Mouse (Mus musculus): ENCODE data around the gene Ppp1r10.

Ppp1r10 gene

GRCm38 (mm10) chr17:35916297-35917142, at the start of gene Ppp1r10, which contains the start of gene Mrps18b:
TSS of gene Ppp1r10 (plus strand) at chr17:35916434.
TSS of gene Mrps18b (minus strand) at chr17:35916389.
- peak; percentile 99 for DNase-seq (ENCODE audit: low spot score in 2 of 2)

DNA sequence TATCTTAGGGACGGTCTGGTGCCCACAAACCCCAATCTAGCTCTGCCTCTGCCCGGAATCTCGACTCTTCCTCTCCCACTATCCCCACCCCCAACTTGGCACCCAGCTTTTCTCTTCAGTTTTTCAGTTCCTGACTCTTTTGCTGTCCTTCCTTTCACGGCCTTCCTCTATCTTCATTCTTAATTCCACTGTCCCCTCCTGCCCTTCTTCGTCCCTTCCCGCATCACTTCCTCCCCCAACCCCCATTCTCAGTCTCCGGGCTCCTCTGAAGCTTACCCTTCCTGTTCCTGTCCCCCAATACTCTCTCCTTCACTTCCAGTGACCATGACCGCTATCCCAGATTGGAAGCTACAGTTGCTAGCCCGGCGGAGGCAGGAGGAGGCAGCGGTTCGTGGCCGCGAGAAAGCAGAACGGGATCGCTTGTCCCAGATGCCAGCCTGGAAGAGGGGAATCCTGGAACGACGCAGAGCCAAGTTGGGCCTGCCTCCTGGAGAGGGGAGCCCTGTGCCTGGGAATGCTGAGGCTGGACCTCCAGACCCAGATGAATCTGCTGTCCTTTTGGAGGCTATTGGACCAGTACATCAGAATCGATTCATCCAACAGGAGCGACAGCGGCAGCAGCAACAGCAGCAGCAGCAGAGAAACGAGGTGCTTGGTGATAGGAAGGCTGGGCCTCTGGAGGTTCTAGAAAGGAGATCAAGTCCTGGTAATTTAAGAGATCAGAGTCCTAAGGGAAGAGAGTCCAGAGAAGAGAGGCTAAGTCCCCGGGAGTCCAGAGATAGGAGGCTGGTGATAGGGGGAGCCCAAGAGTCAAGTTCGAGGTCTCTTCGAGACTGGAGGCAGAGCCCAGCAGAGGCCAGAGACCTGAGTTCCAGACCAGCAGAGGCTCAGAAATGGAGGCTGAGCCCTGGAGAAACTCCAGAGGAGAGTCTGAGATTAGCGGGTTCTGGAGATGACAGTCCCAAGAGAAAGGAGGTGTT, 49.0 kb upstream of the Ppp1r10 start:
- DNase-seq (ENCODE audit: low spot score in 2 of 2), result no peak

GRCm38 (mm10) chr17:35868165-35868820, 47.9 kb upstream of the Ppp1r10 start:
- no peak for DNase-seq (ENCODE audit: low spot score in 2 of 2)

DNA sequence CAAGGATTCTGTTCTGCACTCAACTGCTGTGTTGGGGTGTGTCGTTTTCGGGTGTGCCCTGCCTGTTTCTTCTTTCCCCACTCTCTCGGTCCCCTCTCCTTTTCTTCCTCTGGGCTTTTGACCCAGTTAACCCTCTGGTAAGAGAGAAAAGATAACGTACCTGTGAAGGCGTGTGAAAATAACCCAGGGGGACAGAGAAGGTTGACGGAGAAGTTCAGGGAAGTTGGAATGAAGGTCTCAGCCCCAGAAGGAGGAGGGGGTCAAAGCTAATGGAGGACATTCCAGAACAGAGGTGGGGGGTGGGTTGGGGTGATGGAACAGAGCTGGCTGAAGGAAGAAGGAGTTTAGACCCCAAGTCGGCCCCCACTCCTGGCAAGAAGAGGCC, 47.3 kb upstream of the Ppp1r10 start:
- DNase-seq (ENCODE audit: low spot score in 2 of 2), result no peak

DNA sequence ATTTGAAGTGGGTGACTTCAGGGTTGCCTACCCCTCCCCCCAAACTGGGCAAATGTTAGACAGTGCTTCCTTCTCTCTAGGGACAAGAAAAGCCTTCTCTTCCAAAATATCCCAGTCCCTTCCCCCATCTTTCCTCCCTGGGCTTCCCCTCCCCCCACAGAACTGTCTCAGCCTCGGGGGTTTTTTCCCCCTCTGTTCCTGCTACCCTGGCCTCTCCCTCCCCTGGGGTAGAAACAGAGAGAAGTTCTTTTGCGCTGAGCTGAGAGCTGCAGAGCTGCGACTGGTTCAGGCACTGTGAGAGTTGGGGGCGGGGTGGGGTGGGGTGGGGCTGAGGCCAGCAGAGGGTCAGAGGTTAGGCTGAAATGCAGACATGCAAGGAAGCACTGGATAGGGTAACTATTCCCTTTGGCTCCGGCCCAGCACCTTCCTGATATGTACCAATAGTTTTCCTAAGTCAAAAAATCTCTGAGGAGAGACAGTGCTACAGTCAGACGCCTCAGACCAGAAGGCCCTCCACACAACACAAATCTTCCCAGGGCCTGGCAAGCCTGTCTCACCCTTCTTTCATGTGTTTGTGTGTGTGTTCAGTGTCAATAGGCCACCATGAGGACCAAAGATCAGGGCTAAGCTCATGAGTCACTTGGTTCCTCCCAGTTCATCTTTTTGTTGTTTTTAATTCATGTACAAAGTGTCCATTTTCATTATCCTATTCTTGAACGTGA, 46.7 kb upstream of the Ppp1r10 start:
- DNase-seq (ENCODE audit: low spot score in 2 of 2), result peak in 1 of 2 experiments; percentile 59

DNA sequence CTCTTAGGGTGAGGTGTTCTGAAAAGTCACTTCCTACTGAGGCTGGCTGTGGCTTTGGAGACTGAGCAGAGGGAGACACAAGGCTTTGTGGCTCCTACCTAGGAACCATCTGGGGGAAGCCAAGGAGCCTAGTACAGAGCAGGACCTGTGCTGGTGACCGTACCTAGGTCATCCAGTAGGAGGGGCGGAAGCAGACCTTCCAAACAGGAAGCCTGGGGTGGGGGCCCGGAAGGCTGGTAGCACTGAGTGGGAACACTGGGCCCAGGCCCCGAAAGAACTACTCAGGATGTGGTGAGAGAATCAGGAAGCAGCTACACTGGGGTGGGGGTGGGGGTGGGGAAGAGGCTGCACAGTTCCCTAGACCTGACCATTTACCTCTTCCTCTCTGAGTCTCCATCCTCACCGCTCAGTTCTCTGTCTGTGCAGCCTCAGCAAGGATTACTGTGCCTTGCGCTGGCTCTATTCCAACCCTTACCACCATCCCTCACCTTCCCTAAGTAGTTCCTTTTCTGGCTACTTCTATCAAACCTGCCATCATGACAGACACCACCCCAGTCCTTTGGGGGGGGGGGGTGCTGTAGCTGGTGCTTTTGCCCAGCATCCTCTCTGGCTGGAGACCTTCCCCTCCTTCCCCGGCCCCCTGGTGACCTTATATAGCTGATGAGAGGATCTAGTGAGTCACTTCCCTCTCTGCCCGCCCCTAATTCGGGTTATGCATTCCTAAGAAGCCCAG, 45.9 kb upstream of the Ppp1r10 start:
- peak; percentile 52 to 67 for DNase-seq (ENCODE audit: low spot score in 2 of 2)

DNA sequence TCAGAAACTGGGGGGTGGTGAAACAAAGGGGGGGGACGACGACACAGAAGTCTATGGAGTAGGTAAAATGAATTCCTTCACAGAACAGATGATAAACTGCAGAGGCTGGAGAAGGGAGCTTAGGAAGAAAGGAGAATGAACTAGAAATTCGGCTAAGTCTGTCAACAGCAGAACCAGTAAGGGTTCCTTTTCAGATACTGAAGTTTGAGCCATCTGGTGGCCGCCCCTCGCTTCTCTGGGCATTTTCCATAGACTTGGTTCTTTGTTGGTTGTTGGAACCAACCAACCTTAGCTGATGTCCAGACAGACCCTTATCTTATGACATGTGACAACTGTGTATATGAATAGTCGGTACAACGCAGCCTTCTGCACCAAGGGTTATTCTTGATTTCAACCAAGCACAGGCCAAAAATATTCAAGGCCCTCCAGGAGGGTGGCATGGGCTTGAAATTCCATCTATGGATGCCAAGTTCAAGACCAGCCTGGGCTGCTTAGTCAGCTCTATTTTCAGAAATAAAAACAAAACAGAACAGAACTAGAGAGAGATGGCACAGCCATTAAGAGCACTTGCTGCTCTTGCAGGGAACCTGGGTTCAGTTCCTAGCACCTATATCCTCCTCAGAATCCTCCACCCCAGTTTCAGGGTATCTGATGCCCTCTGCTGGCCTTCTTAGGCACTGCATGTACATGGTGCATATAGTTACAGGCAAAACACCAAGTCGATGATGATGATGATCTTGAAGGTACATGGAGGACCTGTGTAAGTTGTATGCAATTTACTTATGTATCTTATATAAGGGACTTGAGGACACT, 45.1 kb upstream of the Ppp1r10 start:
- DNase-seq (ENCODE audit: low spot score in 2 of 2), result no peak

DNA sequence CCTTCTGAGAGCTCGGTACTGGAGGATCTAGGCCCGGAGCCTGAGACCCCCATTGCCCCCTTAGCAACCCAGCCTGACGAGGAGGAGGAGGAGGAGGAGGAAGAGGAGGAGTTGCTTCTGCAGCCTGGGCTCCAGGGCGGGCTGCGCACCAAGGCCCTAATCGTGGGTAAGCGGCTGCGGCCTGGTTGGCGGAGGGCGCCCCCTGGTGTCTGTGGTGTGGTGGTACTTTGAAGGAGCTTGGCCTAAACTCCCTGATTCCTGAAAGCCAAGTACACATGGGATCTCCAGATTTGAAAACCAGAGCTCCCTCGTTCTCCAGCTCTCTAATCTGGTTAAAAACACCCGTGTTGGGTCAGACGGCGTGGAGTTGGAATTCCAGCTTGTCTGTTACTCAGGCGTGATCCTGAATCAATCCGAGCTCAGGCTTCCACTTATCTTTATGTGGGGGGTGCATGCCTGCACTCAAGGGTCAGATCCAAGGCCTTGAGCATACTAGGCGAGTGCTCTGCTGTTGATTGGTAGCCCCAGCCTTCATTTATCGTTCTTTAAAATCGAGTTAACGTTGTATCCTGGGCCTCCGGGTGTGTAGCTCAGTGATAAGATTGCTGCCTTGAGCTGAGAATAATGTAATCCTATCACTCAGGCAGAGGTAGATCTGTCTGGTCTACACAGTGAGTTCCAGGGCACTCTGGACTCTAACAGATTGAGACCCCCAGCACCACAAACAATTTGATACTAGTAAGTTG, 42.3 kb upstream of the Ppp1r10 start:
- peak; percentile 69 to 81 for DNase-seq (ENCODE audit: low spot score in 2 of 2)

GRCm38 (mm10) chr17:35874721-35875120, 41.5 kb upstream of the Ppp1r10 start:
- DNase-seq (ENCODE audit: low spot score in 2 of 2), result no peak

DNA sequence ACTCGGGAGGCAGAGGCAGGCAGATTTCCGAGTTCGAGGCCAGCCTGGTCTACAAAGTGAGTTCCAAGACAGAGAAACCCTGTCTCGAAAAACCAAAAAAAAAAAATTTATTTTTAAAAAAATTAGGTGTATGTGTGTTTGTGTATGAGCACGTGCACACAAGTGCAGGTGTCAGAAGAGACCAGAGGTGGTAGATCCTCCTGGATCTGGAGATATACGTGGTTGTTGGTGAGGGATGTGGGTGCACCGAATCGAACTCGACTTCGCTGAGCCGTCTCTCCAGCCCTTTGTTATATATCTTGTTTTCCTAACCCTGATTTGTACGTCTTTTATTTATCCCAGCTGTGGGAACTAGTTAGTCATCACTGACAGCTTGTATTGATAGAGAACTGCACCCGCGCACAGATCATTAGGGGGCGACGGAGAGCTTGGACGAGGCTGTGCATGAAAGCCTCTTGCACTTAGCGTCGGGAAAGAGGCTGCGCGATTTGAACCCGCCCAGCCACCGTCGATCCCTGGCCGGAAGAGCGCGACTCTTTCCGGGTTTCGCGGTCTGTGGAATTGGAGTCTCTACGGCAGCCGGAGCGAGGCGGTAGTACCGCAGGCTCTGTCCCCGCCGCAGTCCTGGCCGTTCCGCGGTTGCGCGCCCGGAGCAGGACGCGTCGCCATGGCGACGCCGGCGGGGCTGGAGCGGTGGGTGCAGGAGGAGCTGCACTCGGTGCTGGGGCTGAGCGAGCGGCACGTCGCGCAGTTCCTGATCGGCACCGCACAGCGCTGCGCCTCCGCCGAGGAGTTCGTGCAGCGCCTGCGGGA, 36.8 kb upstream of the Ppp1r10 start, which contains the start of gene Dhx16:
TSS of gene Dhx16 (plus strand) at position 575 of the 813 bp plus-strand sequence.
- DNase-seq (ENCODE audit: low spot score in 2 of 2), result peak; percentile 92 to 95

- no peak for DNase-seq (ENCODE audit: low spot score in 2 of 2)
Measured at GRCm38 (mm10) chr17:35882924-35883323, 33.3 kb upstream of the Ppp1r10 start.

- DNase-seq (ENCODE audit: low spot score in 2 of 2), result no peak
Measured at GRCm38 (mm10) chr17:35883777-35884176, 32.5 kb upstream of the Ppp1r10 start.

GRCm38 (mm10) chr17:35887725-35888124, 28.5 kb upstream of the Ppp1r10 start:
- no peak for DNase-seq (ENCODE audit: low spot score in 2 of 2)

GRCm38 (mm10) chr17:35896781-35897643, 19.2 kb upstream of the Ppp1r10 start, which contains the start of gene 2310061I04Rik:
TSS of gene 2310061I04Rik (minus strand) at chr17:35897431.
- peak; percentile 85 to 89 for DNase-seq (ENCODE audit: low spot score in 2 of 2)

DNA sequence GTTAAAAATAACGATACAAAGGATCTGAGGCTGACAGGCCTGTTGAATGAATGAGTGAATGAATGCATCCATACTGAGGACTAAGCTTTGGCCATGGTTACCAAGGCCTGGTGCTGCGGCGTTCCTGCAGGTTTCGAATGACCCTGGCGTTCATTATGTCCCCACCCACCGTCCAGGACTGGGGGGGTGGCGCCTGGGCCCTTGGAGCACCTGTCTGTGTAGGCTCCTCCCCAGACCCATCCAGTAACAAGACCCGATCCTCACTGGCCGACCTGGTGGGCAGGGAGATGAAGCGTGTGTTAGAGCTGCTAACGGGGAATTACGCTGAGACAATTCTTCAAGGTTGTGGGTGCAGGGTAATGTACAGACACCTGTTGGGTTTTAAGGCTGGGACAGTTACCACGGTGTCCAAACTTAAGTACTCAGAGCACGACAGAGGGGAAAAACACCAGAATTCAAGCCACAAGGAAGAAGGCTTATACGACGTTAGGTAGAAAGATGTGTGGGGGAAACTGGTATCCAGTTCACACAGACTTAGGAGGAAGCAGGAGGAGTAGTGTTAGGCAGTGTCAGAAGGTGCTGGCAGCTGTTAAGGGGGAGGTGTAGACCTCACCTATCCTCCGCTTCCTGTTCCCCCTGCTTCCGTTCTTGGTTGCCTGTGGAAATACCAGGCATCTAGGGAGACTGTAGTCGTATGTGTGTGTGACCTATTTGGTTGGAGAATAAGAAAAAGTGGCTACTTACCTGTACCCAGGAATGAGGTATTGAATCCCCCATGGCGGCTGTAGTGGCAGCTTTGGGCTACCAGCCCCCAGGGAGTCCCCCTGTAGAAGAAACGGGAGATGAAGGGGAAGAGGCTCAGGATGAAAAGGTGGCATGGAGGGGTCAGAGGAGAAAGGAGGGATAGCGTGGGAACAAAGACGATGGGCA, 18.3 kb upstream of the Ppp1r10 start:
- DNase-seq (ENCODE audit: low spot score in 2 of 2), result no peak

DNA sequence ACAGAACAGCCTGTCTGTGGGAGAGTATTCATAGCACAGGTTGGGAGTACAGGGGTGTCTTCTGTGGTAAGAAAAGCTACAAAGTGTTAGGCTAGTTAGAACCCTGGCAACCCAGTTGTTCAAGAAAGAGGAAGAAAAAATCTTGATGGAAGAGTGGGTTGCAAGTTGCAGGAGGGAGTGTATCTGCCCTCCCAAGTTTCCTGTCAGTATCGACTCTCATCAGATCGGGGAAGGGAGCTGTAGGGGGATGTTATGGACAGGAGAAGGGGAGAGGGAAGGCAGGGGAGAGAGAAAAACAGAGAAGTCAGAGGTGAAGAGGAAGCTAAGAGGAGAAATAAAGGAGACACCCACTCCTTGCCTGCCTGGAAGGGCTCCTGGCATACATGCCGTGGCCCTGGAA, 15.6 kb upstream of the Ppp1r10 start:
- no peak for DNase-seq (ENCODE audit: low spot score in 2 of 2)
